Mouse (Mus musculus): ENCODE results near the gene Ncs1.

- no peak for TF ChIP-seq POLR2A (IDR thresholded peaks at IDR 0.05; ENCODE audit: extremely low read depth, insufficient read depth, low read length)
- TF ChIP-seq CTCF (IDR thresholded peaks at IDR 0.05; ENCODE audit: low read depth, low read length) = no peak
These were observed 4.0 kb upstream of the Ncs1 start for GRCm38 (mm10) chr2:31241639-31242038.

All from liver, adult 2 months (tissue).